Mouse (Mus musculus) midbrain, embryonic 12.5 days (tissue): ENCODE measurements around the gene Rab3a. TPM values are rescaled to one million over a fixed set of nuclear protein-coding genes. Genes with fewer than 3 reads are reported as not detected.

ENCODE experiments used
- ATAC-seq: fragments of 200-750 bp; cut with Nextera tagmentation; 2 replicates; pipeline ENCODE4 v1.8.0; 2017; ENCODE audit warnings: low read depth, moderate TSS enrichment, moderate library complexity; ENCODE audit not compliant: low FRiP score
- H3K27ac ChIP-seq: fragments of 300-500 bp; sonication (generic); replicated peaks from 2 replicates; pipeline ENCODE4 v1.5.1; 2016; ENCODE audit warnings: mild to moderate bottlenecking
- H3K27me3 ChIP-seq: fragments of 300-500 bp; sonication (generic); 2 replicates; pipeline ENCODE4 v1.6.1; 2016; ENCODE audit warnings: mild to moderate bottlenecking
- H3K36me3 ChIP-seq: fragments of 300-500 bp; sonication (generic); 2 replicates; pipeline ENCODE4 v1.6.1; 2016
- H3K4me1 ChIP-seq: fragments of 300-500 bp; sonication (generic); 2 replicates; pipeline ENCODE4 v1.6.1; 2016
- H3K4me2 ChIP-seq: fragments of 300-500 bp; sonication (generic); replicated peaks from 2 replicates; pipeline ENCODE4 v1.6.1; 2016; ENCODE audit warnings: mild to moderate bottlenecking, moderate library complexity
- H3K4me3 ChIP-seq: fragments of 300-500 bp; sonication (generic); 2 replicates; pipeline ENCODE4 v1.5.1; 2016; ENCODE audit warnings: mild to moderate bottlenecking
- H3K9ac ChIP-seq: fragments of 300-500 bp; sonication (generic); replicated peaks from 2 replicates; pipeline ENCODE4 v1.6.1; 2016; ENCODE audit warnings: mild to moderate bottlenecking, moderate library complexity
- H3K9me3 ChIP-seq: fragments of 300-500 bp; sonication (generic); 2 replicates; pipeline ENCODE4 v1.6.1; 2016; ENCODE audit warnings: mild to moderate bottlenecking
- WGBS: fragments of 180-500 bp; shearing (Covaris S2); methylation state at CpG from one replicate; pipeline ENCODE4 v1.1.7; 2016; 5-methylcytosine and 5-hydroxymethylcytosine counted together
- polyA plus RNA-seq: library from polyadenylated mRNA; unstranded; fragments of >200 nt; fragmentation: Nextera tagmentation; extraction: Ambion mirVana; gene quantifications from 2 replicates; pipeline ENCODE4 v1.2.1, GENCODE M21; 2016

Rab3a gene
- polyA plus RNA-seq, 1 experiment from 2014 or later, result 98.9 TPM

DNA sequence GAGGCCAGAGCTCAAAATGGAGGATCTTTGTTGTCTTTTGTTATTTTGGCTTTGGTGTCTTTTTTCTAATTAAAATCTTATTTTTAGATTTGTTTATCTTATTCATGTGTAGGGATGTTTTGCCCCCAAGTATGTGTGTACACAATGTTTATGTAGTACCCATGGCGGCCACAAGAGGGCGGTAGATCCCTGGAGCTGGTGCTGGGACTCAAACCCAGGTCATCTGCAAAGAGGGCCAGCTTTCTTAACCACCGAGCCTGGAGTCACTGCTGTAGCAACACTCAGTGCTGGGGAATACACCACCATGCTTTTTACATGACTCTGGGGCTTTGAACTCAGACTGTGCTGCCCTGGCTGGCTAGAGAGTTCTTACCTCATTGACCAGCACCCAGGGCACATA, 8.9 kb downstream of the Rab3a start:
- no peak for ATAC-seq
- Histone ChIP-seq H3K27ac (no peak overlapping the region), H3K36me3 (peaks cover 8% of the 10 kb centered on the region), H3K27me3 (peaks cover 31% of the 10 kb centered on the region), H3K9me3 (no peaks in the 10 kb centered on the region), H3K4me1 (peaks cover 38% of the 10 kb centered on the region), H3K4me3 (no peak overlapping the region), H3K4me2 (no peak overlapping the region), H3K9ac (no peak overlapping the region)
- 6% methylated on average over 3 of the region's 3 CpGs for WGBS

- no peaks in the 10 kb centered on the region for H3K9me3 ChIP-seq
- H3K9ac ChIP-seq, result no peak overlapping the region
- H3K4me3 ChIP-seq, result no peak overlapping the region
- H3K27ac ChIP-seq, result no peak overlapping the region
- no peak overlapping the region for H3K4me2 ChIP-seq
- peaks cover 13% of the 10 kb centered on the region for H3K36me3 ChIP-seq
- H3K27me3 ChIP-seq, result peaks cover 31% of the 10 kb centered on the region
- 80% methylated on average over 8 of the region's 8 CpGs for WGBS
- ATAC-seq, result no peak
- peaks cover 34% of the 10 kb centered on the region for H3K4me1 ChIP-seq
Observed at GRCm38 (mm10) chr8:70764026-70764425, 9.5 kb downstream of the Rab3a start.

- no peak overlapping the region for H3K9ac ChIP-seq
- no peaks in the 10 kb centered on the region for H3K9me3 ChIP-seq
- peaks cover 27% of the 10 kb centered on the region for H3K4me1 ChIP-seq
- H3K4me3 ChIP-seq, result no peak overlapping the region
- peaks cover 17% of the 10 kb centered on the region for H3K36me3 ChIP-seq
- no peak overlapping the region for H3K4me2 ChIP-seq
- WGBS, result 92% methylated on average over 13 of the region's 13 CpGs
- no peak overlapping the region for H3K27ac ChIP-seq
- ATAC-seq, result no peak
- peaks cover 31% of the 10 kb centered on the region for H3K27me3 ChIP-seq
Observed at GRCm38 (mm10) chr8:70764676-70765075, 10.2 kb downstream of the Rab3a start.

DNA sequence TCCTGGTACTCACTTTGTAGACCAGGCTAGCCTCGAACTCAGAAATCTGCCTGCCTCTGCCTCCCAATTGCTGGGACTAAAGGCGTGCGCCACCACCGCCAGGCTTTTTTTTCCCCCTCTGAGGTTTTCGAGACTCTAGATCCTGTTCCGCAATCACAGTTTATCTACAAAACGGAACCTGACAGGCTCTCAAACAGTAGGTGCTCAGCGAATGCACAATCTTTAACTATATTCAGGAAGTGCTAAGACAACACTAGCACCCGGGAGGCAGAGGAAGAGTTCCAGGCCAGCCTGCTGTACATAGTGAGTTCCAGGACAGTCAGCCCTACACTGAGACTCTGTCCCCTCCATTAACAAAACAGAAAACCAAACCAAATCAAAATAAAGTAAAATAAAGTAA, 10.8 kb downstream of the Rab3a start:
- H3K9ac ChIP-seq, result no peak overlapping the region
- H3K36me3 ChIP-seq, result peaks cover 24% of the 10 kb centered on the region
- WGBS, result 75% methylated on average over 9 of the region's 9 CpGs
- H3K9me3 ChIP-seq, result no peaks in the 10 kb centered on the region
- peaks cover 21% of the 10 kb centered on the region for H3K4me1 ChIP-seq
- peak overlapping the region; percentile 55 for H3K4me2 ChIP-seq
- ATAC-seq, result no peak
- no peak overlapping the region for H3K27ac ChIP-seq
- peaks cover 31% of the 10 kb centered on the region for H3K27me3 ChIP-seq
- H3K4me3 ChIP-seq, result no peak overlapping the region

GRCm38 (mm10) chr8:70765838-70766570, 11.5 kb downstream of the Rab3a start:
- ATAC-seq, result no peak
- H3K4me1 ChIP-seq, result peaks cover 19% of the 10 kb centered on the region
- H3K4me2 ChIP-seq, result peak overlapping the region; percentile 55
- H3K27me3 ChIP-seq, result peaks cover 36% of the 10 kb centered on the region
- H3K9me3 ChIP-seq, result no peaks in the 10 kb centered on the region
- peaks cover 31% of the 10 kb centered on the region for H3K36me3 ChIP-seq
- peak overlapping the region; percentile 32 for H3K4me3 ChIP-seq
- WGBS, result 2% methylated on average over 34 of the region's 34 CpGs
- peak overlapping the region; percentile 51 for H3K9ac ChIP-seq
- H3K27ac ChIP-seq, result no peak overlapping the region

- Histone ChIP-seq H3K27me3 (peaks cover 39% of the 10 kb centered on the region), H3K9ac (peak overlapping the region; percentile 51)
Observed at GRCm38 (mm10) chr8:70766571-70767440, 12.3 kb downstream of the Rab3a start.

GRCm38 (mm10) chr8:70767503-70767902, 13.0 kb downstream of the Rab3a start:
- H3K27me3 ChIP-seq, result peaks cover 39% of the 10 kb centered on the region
- H3K36me3 ChIP-seq, result peaks cover 46% of the 10 kb centered on the region
- H3K9me3 ChIP-seq, result no peaks in the 10 kb centered on the region
- ATAC-seq, result no peak
- WGBS, result 70% methylated on average over 6 of the region's 6 CpGs
- no peak overlapping the region for H3K27ac ChIP-seq
- H3K9ac ChIP-seq, result no peak overlapping the region
- no peak overlapping the region for H3K4me2 ChIP-seq
- peaks cover 19% of the 10 kb centered on the region for H3K4me1 ChIP-seq
- no peak overlapping the region for H3K4me3 ChIP-seq

More at GRCm38 (mm10) chr8:70766571-70767440, 12.3 kb downstream of the Rab3a start:
- Histone ChIP-seq H3K4me3 (peak overlapping the region; percentile 32), H3K9me3 (no peaks in the 10 kb centered on the region), H3K36me3 (peaks cover 39% of the 10 kb centered on the region), H3K4me1 (peaks cover 19% of the 10 kb centered on the region), H3K27ac (no peak overlapping the region), H3K4me2 (peak overlapping the region; percentile 55)
- 0 out of 2 replicates have a peak, but pooled peaks have one; percentile 8 for ATAC-seq
- 6% methylated on average over 21 of the region's 21 CpGs for WGBS

DNA sequence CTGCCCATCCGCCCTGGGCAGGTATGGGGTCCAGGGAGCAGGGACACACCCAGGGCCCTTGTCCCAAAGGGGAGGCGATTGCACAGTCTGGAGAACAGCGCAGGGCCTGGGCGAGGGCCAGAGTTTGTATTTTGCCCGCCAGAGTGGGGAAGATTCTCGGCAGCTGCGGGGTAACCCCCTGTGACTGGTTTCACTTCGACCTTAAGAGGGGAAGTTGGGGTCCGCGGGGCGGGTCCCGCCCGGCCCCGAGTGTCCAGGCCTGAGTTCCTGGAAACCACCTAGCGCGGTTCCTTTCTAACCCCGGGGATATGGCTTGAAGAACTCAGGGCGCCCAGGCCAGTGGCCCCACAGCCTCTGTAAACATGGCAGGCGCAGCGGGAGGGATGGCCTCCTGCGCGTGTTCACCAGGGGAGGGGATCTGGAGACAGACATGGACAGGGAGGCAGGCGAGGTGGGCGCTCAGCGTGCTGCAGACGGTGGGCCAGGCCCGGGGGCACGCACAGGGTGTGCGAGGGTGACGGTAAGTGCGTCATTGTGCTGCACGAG, 13.8 kb downstream of the Rab3a start:
- Histone ChIP-seq H3K9ac (no peak overlapping the region), H3K36me3 (peaks cover 53% of the 10 kb centered on the region), H3K4me1 (peaks cover 21% of the 10 kb centered on the region), H3K4me3 (no peak overlapping the region), H3K4me2 (no peak overlapping the region), H3K9me3 (no peaks in the 10 kb centered on the region), H3K27me3 (peaks cover 39% of the 10 kb centered on the region), H3K27ac (no peak overlapping the region)
- WGBS, result 95% methylated on average over 32 of the region's 32 CpGs
- no peak for ATAC-seq

DNA sequence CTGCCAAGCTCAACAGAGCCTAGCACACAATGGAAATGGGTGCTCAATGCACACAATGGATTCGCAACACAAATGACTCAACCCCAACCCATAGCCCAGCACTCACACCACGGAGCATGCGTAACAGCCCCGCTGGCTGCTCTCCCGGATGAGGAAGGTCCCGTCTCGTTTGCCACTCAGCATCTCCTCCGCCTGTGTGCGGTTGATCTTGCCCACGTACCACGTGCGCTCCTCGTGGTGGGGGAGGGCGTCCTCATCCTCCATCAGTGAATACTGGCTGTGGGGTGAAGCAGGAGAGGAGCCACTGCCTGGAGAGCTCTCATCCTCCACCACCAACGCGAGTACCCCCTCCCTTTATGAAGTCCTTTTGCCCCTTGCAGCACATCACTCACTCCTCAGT, 14.5 kb downstream of the Rab3a start:
- peaks cover 39% of the 10 kb centered on the region for H3K27me3 ChIP-seq
- H3K4me2 ChIP-seq, result no peak overlapping the region
- WGBS, result 84% methylated on average over 16 of the region's 16 CpGs
- no peak overlapping the region for H3K9ac ChIP-seq
- H3K4me3 ChIP-seq, result no peak overlapping the region
- no peak overlapping the region for H3K27ac ChIP-seq
- H3K36me3 ChIP-seq, result peaks cover 59% of the 10 kb centered on the region
- peaks cover 27% of the 10 kb centered on the region for H3K4me1 ChIP-seq
- peak; percentile 1; the same call in 1 of the 2 replicates for ATAC-seq
- no peaks in the 10 kb centered on the region for H3K9me3 ChIP-seq

DNA sequence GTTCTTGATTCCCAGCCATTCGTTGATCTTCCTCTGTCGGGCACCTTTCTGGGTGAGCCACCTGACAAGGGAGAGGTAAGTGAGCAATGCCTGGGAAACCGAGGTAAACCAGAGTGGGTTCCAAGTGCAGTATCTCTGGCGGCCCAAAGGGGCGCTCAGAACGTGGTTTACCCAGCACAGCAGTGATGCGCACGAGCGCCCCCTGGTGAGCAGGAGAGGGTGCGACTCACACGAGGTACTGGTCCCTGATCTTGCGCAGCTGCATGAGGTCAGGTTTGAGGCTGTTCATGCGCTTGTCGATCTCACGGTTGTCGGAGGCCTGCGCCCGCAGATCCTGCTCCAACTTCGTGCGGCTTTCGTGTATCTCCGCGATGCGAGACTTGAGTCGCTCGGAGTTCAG, 14.9 kb downstream of the Rab3a start:
- Histone ChIP-seq H3K9ac (no peak overlapping the region; the same call in 1 of the 2 replicates), H3K27ac (no peak overlapping the region), H3K4me3 (no peak overlapping the region), H3K4me2 (peak overlapping the region; percentile 3; the same call in 1 of the 2 replicates), H3K9me3 (no peaks in the 10 kb centered on the region), H3K4me1 (peaks cover 31% of the 10 kb centered on the region), H3K27me3 (peaks cover 39% of the 10 kb centered on the region), H3K36me3 (peaks cover 63% of the 10 kb centered on the region)
- peak; percentile 77 for ATAC-seq
- WGBS, result 5% methylated on average over 26 of the region's 26 CpGs

GRCm38 (mm10) chr8:70769858-70770257, 15.4 kb downstream of the Rab3a start:
- H3K4me2 ChIP-seq, result no peak overlapping the region
- H3K27ac ChIP-seq, result no peak overlapping the region
- 76% methylated on average over 12 of the region's 12 CpGs for WGBS
- H3K36me3 ChIP-seq, result peaks cover 68% of the 10 kb centered on the region
- no peak overlapping the region; the same call in 1 of the 2 replicates for H3K9ac ChIP-seq
- no peaks in the 10 kb centered on the region for H3K9me3 ChIP-seq
- ATAC-seq, result no peak
- peaks cover 37% of the 10 kb centered on the region for H3K27me3 ChIP-seq
- H3K4me3 ChIP-seq, result no peak overlapping the region
- H3K4me1 ChIP-seq, result peaks cover 36% of the 10 kb centered on the region

GRCm38 (mm10) chr8:70770748-70771147, 16.3 kb downstream of the Rab3a start:
- peaks cover 68% of the 10 kb centered on the region for H3K36me3 ChIP-seq
- H3K9ac ChIP-seq, result no peak overlapping the region
- no peak overlapping the region for H3K27ac ChIP-seq
- peaks cover 40% of the 10 kb centered on the region for H3K4me1 ChIP-seq
- H3K4me2 ChIP-seq, result no peak overlapping the region
- no peak overlapping the region for H3K4me3 ChIP-seq
- ATAC-seq, result no peak
- H3K9me3 ChIP-seq, result no peaks in the 10 kb centered on the region
- 96% methylated on average over 13 of the region's 13 CpGs for WGBS
- peaks cover 30% of the 10 kb centered on the region for H3K27me3 ChIP-seq
